In the genomic region with DNA sequence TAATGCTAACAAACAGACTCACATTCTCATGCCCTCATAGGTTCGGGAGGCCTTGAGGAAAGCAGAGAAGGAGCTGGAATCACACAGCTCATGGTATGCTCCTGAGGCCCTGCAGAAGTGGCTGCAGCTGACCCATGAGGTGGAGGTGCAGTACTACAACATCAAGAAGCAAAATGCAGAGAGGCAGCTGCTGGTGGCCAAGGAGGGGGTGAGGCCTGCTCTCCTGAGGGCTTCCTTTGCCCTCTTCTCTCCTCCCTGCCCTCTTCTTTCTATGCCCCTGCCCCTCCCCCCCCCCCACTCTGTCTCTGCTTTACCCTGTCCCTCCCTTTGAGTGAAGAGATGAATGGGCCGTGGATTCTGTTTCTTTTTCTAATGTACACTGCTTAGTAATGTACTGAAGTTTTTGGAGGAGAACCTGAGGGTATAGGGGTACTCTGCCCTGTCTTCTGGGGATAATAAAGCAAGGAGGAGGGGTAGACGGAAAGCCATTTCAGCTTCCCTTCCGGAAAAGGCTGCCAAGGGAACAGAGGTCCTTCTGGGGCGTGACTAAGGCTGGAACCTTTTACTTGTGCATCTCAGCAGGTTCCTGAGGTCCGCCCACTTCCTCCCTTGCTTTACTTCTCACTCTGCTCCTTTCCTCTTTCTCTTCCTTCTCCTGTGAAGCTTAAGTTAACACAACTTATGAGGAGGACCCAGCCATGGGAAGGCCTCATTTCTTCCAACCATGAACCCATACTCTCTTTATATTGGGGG, we compare ENCODE assay signal across 14 mouse cellular contexts. TPM values are rescaled to one million over a fixed set of nuclear protein-coding genes. Genes with fewer than 3 reads are reported as not detected.
DNase-seq lines count a peak whose midpoint lies in the region; ATAC-seq lines count a peak whose summit lies in the region.
"Had no signal": no experiment of that assay in that cellular context is flagged by ENCODE, and none has a peak within 500 bp of the region (broad histone marks: within the 10 kb centered on the region; RNA-seq: fewer than 3 reads in every experiment).

No protein-coding gene starts in this region.

- H3K9ac ChIP-seq in kidney, embryonic 16.5 days (replicated peaks; ENCODE audit: low read length) = no peak overlapping the region
- H3K9ac ChIP-seq: forebrain, embryonic 15.5 days; stomach, embryonic 15.5 days had no signal

- WGBS in kidney, embryonic 16.5 days = 42% methylated on average over 6 of the region's 6 CpGs
- 60% methylated on average over 6 of the region's 6 CpGs for WGBS in limb, embryonic 10.5 days

- no peaks in the 10 kb centered on the region for H3K27me3 ChIP-seq in kidney, embryonic 16.5 days (ENCODE audit: insufficient read depth, low read length)
- H3K27me3 ChIP-seq in limb, embryonic 10.5 days (ENCODE audit: low read depth, poor library complexity, severe bottlenecking) = no peaks in the 10 kb centered on the region
- H3K27me3 ChIP-seq: forebrain, embryonic 15.5 days; stomach, embryonic 15.5 days had no signal

- H3K27ac ChIP-seq in kidney, embryonic 16.5 days (ENCODE audit: low read length) = no peak overlapping the region
- H3K27ac ChIP-seq in limb, embryonic 10.5 days = 0 out of 2 replicates have a peak overlapping the region, but pooled peaks have one; percentile 42
- H3K27ac ChIP-seq: embryonic facial prominence, embryonic 10.5 days; forebrain, embryonic 15.5 days; stomach, embryonic 15.5 days had no signal

- H3K4me1 ChIP-seq in kidney, embryonic 16.5 days (ENCODE audit: insufficient read depth, low read length) = no peaks in the 10 kb centered on the region
- H3K4me1 ChIP-seq in limb, embryonic 10.5 days = peaks cover 7% of the 10 kb centered on the region; the same call in 1 of the 2 replicates
- H3K4me1 ChIP-seq: forebrain, embryonic 15.5 days; stomach, embryonic 15.5 days had no signal

- H3K4me2 ChIP-seq in kidney, embryonic 16.5 days (replicated peaks; ENCODE audit: low read depth, low read length) = no peak overlapping the region
- H3K4me2 ChIP-seq: forebrain, embryonic 15.5 days; stomach, embryonic 15.5 days had no signal

- no peaks in the 10 kb centered on the region for H3K36me3 ChIP-seq in kidney, embryonic 16.5 days (ENCODE audit: insufficient read depth, low read length)
- H3K36me3 ChIP-seq in limb, embryonic 10.5 days = no peaks in the 10 kb centered on the region
- H3K36me3 ChIP-seq: embryonic facial prominence, embryonic 10.5 days; forebrain, embryonic 15.5 days; stomach, embryonic 15.5 days had no signal

- no peaks in the 10 kb centered on the region for H3K9me3 ChIP-seq in kidney, embryonic 16.5 days (ENCODE audit: low read length)
- H3K9me3 ChIP-seq in limb, embryonic 10.5 days (replicated peaks) = no peaks in the 10 kb centered on the region
- H3K9me3 ChIP-seq: embryonic facial prominence, embryonic 10.5 days; forebrain, embryonic 15.5 days; stomach, embryonic 15.5 days had no signal

- H3K4me3 ChIP-seq in kidney, embryonic 16.5 days (ENCODE audit: low read length) = no peak overlapping the region
- no peak overlapping the region for H3K4me3 ChIP-seq in limb, embryonic 10.5 days
- H3K4me3 ChIP-seq: embryonic facial prominence, embryonic 10.5 days; forebrain, embryonic 15.5 days; stomach, embryonic 15.5 days had no signal

- ATAC-seq in kidney, embryonic 16.5 days (ENCODE audit: low FRiP score, low TSS enrichment) = 0 out of 2 replicates have a peak, but pooled peaks have one; percentile 27
- no peak for ATAC-seq in erythroblast, adult 5-6 weeks (replicated peaks; ENCODE audit: low FRiP score, poor library complexity, severe bottlenecking)
- ATAC-seq: forebrain, embryonic 15.5 days; hindbrain, embryonic 16.5 days had no signal

- no peak for DNase-seq in kidney, adult 18-20 months
- peak; percentile 50 for DNase-seq in ES-CJ7 (ENCODE audit: low read depth, low spot score)
- no peak for DNase-seq in limb, embryonic 10.5 days (ENCODE audit: low spot score)
- DNase-seq in naive thymus-derived CD4-positive, alpha-beta T cell, adult 2 months (ENCODE audit: low read depth) = peak; percentile 50
- DNase-seq in layer of hippocampus, postnatal 25 days (ENCODE audit: extremely low spot score in 1 of 2, low spot score in 1 of 2) = no peak
- no peak for DNase-seq in left cerebral cortex, adult 8-10 months (ENCODE audit: low spot score in 2 of 2)
- DNase-seq: cerebellum, adult 18-20 months had no signal

RNA-seq across cellular contexts. Expression of a gene that starts 15.4 kb away (rescaled TPM):
- 169 and 181 TPM in 2 replicates for polyA plus RNA-seq in kidney, embryonic 16.5 days (2015; fragmentation: Nextera tagmentation; extraction: Ambion mirVana)
- 269 and 280 TPM in 2 replicates for polyA plus RNA-seq in limb, embryonic 10.5 days (2016; fragmentation: Nextera tagmentation; extraction: Ambion mirVana)
- 85.7 and 133 TPM in 2 replicates for total RNA-seq in erythroblast, adult 5-6 weeks (2015; ENCODE audit: low replicate concordance)
- 265 and 267 TPM in 2 replicates for total RNA-seq in erythroblast, adult 5-6 weeks (2017; ENCODE audit: low replicate concordance)
- total RNA-seq in layer of hippocampus, postnatal 25 days (2021) = 10 to 100 TPM; 10.2 to 10.8 TPM
- total RNA-seq in left cerebral cortex, adult 8-10 months (2022) = 10 to 100 TPM; 12.1 to 14.6 (median 13.2) TPM

RNA-seq across cellular contexts. Expression of a gene that starts 55.4 kb away (rescaled TPM):
- polyA plus RNA-seq in kidney, embryonic 16.5 days (2015; fragmentation: Nextera tagmentation; extraction: Ambion mirVana) = 0.41 and 0.51 TPM in 2 replicates
- polyA plus RNA-seq in limb, embryonic 10.5 days (2016; fragmentation: Nextera tagmentation; extraction: Ambion mirVana) = 0.24 and 0.33 TPM in 2 replicates
- not detected in 2 replicates for total RNA-seq in erythroblast, adult 5-6 weeks (2015; ENCODE audit: low replicate concordance)
- not detected in 2 replicates for total RNA-seq in erythroblast, adult 5-6 weeks (2017; ENCODE audit: low replicate concordance)
- total RNA-seq in layer of hippocampus, postnatal 25 days (2021) = not detected
- not detected for total RNA-seq in left cerebral cortex, adult 8-10 months (2022)
- total RNA-seq: layer of hippocampus, adult 8-10 months had no signal

Comparison
In these comparisons a context has a peak if more than half of its experiments do, and no peak if none do; other contexts are left out.
1. DNase-seq: peak in ES-CJ7 (single experiment) and naive thymus-derived CD4-positive, alpha-beta T cell, adult 2 months (single experiment); none in kidney, adult 18-20 months (single experiment), limb, embryonic 10.5 days (single experiment), layer of hippocampus, postnatal 25 days (0 of 2) and left cerebral cortex, adult 8-10 months (0 of 2).
2. RNA of a gene that starts 15.4 kb away (total RNA-seq): 85.7 to 267 TPM in erythroblast, adult 5-6 weeks; 12.1 to 14.6 TPM in left cerebral cortex, adult 8-10 months and 10.2 to 10.8 TPM in layer of hippocampus, postnatal 25 days; every median in the first group is over 4 times any median in the second.